Mouse (Mus musculus) layer of hippocampus, adult 9-10 months (tissue): Measurements from ENCODE around the gene Il17rb.

Source experiments
- DNase-seq: peaks from one replicate; pipeline ENCODE4 v3.0.0; 2022; ENCODE audit warnings: low spot score

Il17rb gene

GRCm38 (mm10) chr14:29967611-29968010 is 41.1 kb downstream of the Il17rb start:
- no peak for DNase-seq

- no peak for DNase-seq
These were observed 51.3 kb downstream of the Il17rb start for GRCm38 (mm10) chr14:29957393-29957792.

GRCm38 (mm10) chr14:29950805-29951204 is 57.9 kb downstream of the Il17rb start:
- no peak for DNase-seq

- no peak for DNase-seq
These were observed 61.9 kb downstream of the Il17rb start for GRCm38 (mm10) chr14:29946761-29947309.
